Mouse (Mus musculus): ENCODE results near the gene AU022252. TPM values are rescaled to one million over a fixed set of nuclear protein-coding genes. Genes with fewer than 3 reads are reported as not detected.

The AU022252 gene
- polyA plus RNA-seq, 1 experiment from 2014 or later: 40.5 TPM

- no peak overlapping the region for H3K27ac ChIP-seq (ENCODE audit: low read depth, low read length)
- H3K4me2 ChIP-seq (ENCODE audit: low read depth): no peak overlapping the region
- DNase-seq (ENCODE audit: low spot score): no peak
- H3K4me1 ChIP-seq (ENCODE audit: control insufficient read depth, insufficient read depth, low read length): no peaks in the 10 kb centered on the region
- 70% methylated on average over 7 of the region's 7 CpGs for WGBS
- H3K9ac ChIP-seq (ENCODE audit: low read length): no peak overlapping the region
- H3K9me3 ChIP-seq (ENCODE audit: control insufficient read depth, low read length): no peaks in the 10 kb centered on the region
- H3K27me3 ChIP-seq (ENCODE audit: control insufficient read depth, insufficient read depth, low read length): no peaks in the 10 kb centered on the region
- H3K4me3 ChIP-seq (ENCODE audit: low read depth, low read length): no peak overlapping the region
- no peaks in the 10 kb centered on the region for H3K36me3 ChIP-seq (ENCODE audit: control insufficient read depth, insufficient read depth, low read length)
- ATAC-seq (ENCODE audit: insufficient read depth, low FRiP score, low TSS enrichment): no peak
These were observed 28.7 kb upstream of the AU022252 start for GRCm38 (mm10) chr4:119261087-119261713.

DNA sequence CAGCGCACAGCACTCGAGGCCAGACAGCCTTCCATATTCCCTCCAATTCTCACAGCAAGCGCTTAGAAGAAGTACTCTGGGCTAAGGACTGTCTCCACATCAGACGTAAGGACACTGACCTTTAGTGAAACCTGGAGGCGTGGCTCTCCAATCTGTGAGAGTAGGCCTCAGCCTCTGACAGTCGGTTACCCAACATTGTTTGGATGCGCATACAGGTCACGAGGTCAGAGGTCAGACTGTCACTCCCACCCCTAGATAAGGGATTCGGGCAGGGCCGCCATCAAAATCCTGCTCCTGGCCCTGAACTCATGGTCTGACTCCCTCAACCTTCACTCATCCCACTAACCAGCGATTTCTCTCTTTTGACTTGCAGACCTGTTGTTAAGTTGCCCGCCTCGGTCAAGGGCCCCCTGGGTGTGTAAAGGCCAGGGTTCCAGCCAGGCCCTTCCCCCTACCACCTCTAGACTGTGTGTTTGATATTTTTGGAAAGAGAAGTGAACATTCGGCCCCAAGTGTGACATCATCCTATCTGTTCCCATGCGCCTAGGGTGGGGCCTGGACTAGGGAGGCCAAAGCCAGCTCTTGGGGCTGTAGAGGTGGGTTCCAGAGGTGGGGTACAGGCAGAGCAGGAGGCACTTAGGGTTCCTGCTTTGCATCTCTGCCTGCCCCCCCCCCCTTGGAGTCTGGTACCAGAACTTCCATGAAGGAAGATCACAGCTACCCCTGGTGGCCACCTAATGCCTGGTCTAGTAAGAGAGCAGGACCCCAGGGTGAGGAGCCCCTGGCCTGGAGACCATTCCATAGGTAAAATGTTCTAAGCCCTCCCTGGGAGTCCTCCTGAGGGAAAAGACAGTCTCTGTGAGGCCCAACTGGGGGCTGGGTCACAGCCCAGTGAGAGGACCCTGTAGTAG is 27.1 kb upstream of the AU022252 start:
- Histone ChIP-seq H3K4me1 (ENCODE audit: control insufficient read depth, insufficient read depth, low read length) (no peaks in the 10 kb centered on the region), H3K27me3 (ENCODE audit: control insufficient read depth, insufficient read depth, low read length) (no peaks in the 10 kb centered on the region), H3K27ac (ENCODE audit: low read depth, low read length) (no peak overlapping the region), H3K36me3 (ENCODE audit: control insufficient read depth, insufficient read depth, low read length) (no peaks in the 10 kb centered on the region), H3K4me2 (ENCODE audit: low read depth) (no peak overlapping the region), H3K9ac (ENCODE audit: low read length) (no peak overlapping the region), H3K4me3 (ENCODE audit: low read depth, low read length) (no peak overlapping the region), H3K9me3 (ENCODE audit: control insufficient read depth, low read length) (no peaks in the 10 kb centered on the region)
- ATAC-seq (ENCODE audit: insufficient read depth, low FRiP score, low TSS enrichment): no peak
- WGBS: 83% methylated on average over 15 of the region's 15 CpGs
- no peak for DNase-seq (ENCODE audit: low spot score)

DNA sequence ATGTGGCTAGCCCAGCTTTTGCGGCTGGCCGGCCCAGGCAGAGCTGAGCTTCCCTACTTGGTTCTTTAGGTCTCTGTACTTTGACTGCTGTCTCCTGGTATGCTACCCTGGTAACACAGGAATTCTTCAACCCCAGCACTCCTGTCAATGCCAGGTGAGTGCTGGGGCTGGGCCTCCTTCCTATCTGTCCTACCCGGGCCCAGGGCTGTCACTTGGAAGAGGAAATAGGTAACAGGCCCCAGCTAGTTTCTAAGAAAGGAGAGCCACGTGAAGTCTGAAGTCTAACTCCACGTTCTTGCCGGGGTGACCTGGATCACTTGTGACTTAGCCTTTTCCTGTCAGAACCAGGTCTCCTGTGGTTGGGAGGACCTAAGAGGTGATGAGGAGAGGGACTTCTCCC is 24.6 kb upstream of the AU022252 start:
- Histone ChIP-seq H3K27ac (ENCODE audit: low read depth, low read length) (no peak overlapping the region), H3K4me1 (ENCODE audit: control insufficient read depth, insufficient read depth, low read length) (no peaks in the 10 kb centered on the region), H3K9me3 (ENCODE audit: control insufficient read depth, low read length) (no peaks in the 10 kb centered on the region), H3K4me3 (ENCODE audit: low read depth, low read length) (no peak overlapping the region), H3K36me3 (ENCODE audit: control insufficient read depth, insufficient read depth, low read length) (no peaks in the 10 kb centered on the region), H3K9ac (ENCODE audit: low read length) (no peak overlapping the region), H3K4me2 (ENCODE audit: low read depth) (no peak overlapping the region), H3K27me3 (ENCODE audit: control insufficient read depth, insufficient read depth, low read length) (no peaks in the 10 kb centered on the region)
- ATAC-seq (ENCODE audit: insufficient read depth, low FRiP score, low TSS enrichment) (no peak), DNase-seq (ENCODE audit: low spot score) (no peak)
- WGBS: 80% methylated on average over 6 of the region's 6 CpGs

DNA sequence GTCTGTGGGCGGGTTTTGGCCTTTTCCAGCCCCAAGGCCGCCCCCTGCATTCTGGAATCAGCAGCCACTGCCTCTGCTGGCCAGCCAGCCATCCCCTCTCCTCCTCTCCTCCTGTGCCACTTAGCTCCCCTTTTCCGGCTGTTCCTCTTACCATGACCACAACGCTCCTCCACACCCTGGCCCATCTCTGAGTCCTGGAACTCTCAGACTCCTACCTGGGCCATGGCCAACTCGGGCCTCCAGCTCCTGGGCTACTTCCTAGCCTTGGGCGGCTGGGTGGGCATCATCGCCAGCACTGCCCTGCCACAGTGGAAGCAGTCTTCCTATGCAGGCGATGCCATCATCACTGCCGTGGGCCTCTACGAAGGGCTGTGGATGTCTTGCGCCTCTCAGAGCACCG is 22.8 kb upstream of the AU022252 start, which contains the start of gene Cldn19:
Gene Cldn19 (plus strand): TSS at position 64 of the 400 bp plus-strand sequence.
- H3K9me3 ChIP-seq (ENCODE audit: control insufficient read depth, low read length): no peaks in the 10 kb centered on the region
- no peaks in the 10 kb centered on the region for H3K4me1 ChIP-seq (ENCODE audit: control insufficient read depth, insufficient read depth, low read length)
- DNase-seq (ENCODE audit: low spot score) (no peak), ATAC-seq (ENCODE audit: insufficient read depth, low FRiP score, low TSS enrichment) (no peak)
- 79% methylated on average over 12 of the region's 12 CpGs for WGBS
- H3K4me3 ChIP-seq (ENCODE audit: low read depth, low read length): no peak within 1 kb of the TSS
- H3K9ac ChIP-seq (ENCODE audit: low read length): 0 out of 2 replicates have a peak within 1 kb of the TSS, but pooled peaks have one; percentile 3
- no peaks in the 10 kb centered on the region for H3K27me3 ChIP-seq (ENCODE audit: control insufficient read depth, insufficient read depth, low read length)
- no peak within 1 kb of the TSS for H3K4me2 ChIP-seq (ENCODE audit: low read depth)
- no peak within 1 kb of the TSS for H3K27ac ChIP-seq (ENCODE audit: low read depth, low read length)
- no peaks in the 10 kb centered on the region for H3K36me3 ChIP-seq (ENCODE audit: control insufficient read depth, insufficient read depth, low read length)

GRCm38 (mm10) chr4:119254012-119254618 is 21.6 kb upstream of the AU022252 start:
- Histone ChIP-seq H3K4me3 (ENCODE audit: low read depth, low read length) (no peak overlapping the region), H3K27me3 (ENCODE audit: control insufficient read depth, insufficient read depth, low read length) (no peaks in the 10 kb centered on the region), H3K4me2 (ENCODE audit: low read depth) (no peak overlapping the region), H3K9ac (ENCODE audit: low read length) (0 out of 2 replicates have a peak overlapping the region, but pooled peaks have one; percentile 3), H3K9me3 (ENCODE audit: control insufficient read depth, low read length) (no peaks in the 10 kb centered on the region), H3K36me3 (ENCODE audit: control insufficient read depth, insufficient read depth, low read length) (no peaks in the 10 kb centered on the region), H3K4me1 (ENCODE audit: control insufficient read depth, insufficient read depth, low read length) (no peaks in the 10 kb centered on the region), H3K27ac (ENCODE audit: low read depth, low read length) (no peak overlapping the region)
- ATAC-seq (ENCODE audit: insufficient read depth, low FRiP score, low TSS enrichment): peak; percentile 50; the same call in 1 of the 2 replicates
- 44% methylated on average over 9 of the region's 9 CpGs for WGBS
- DNase-seq (ENCODE audit: low spot score): no peak

DNA sequence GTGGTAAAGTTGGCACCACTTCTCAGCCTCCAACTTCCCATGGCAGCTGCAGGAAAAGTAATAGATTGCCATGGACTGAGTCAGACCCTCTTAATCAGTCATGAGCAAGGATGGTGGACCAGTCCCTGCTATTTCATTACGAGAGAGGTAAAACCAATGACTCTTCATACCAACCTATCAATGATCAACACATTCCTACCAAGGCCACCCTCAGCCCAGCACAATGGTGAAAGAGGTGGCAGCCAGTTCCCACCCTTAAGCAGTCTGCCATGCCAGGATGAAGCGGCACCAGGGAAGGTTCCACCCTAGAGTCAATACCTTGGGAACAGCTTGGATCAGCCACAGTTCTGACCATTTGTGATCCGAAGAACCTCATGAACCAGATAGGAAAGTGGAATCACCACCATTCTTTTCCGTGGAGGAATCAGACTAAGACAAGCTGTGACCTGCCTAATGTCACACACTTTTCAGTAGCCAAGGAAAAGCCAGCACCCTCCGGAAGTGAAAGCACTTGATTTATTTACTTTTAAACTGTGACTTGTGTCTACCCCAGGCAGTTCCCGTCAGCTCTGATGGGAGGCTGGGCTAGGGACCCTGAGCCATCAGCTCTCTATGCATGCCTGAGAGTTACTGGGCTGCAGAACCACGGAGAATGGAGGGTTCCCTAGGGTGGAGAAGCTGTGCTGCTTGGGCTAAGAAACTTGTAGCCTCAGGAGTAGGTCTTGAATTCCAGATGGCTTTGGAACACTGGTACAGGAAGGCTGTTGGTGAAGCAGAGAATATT is 19.7 kb upstream of the AU022252 start:
- WGBS: 69% methylated on average over 7 of the region's 7 CpGs
- no peak overlapping the region for H3K4me3 ChIP-seq (ENCODE audit: low read depth, low read length)
- H3K4me1 ChIP-seq (ENCODE audit: control insufficient read depth, insufficient read depth, low read length): peaks cover 4% of the 10 kb centered on the region; the same call in 1 of the 2 replicates
- no peak for DNase-seq (ENCODE audit: low spot score)
- ATAC-seq (ENCODE audit: insufficient read depth, low FRiP score, low TSS enrichment): no peak
- H3K27ac ChIP-seq (ENCODE audit: low read depth, low read length): no peak overlapping the region
- no peaks in the 10 kb centered on the region for H3K9me3 ChIP-seq (ENCODE audit: control insufficient read depth, low read length)
- no peaks in the 10 kb centered on the region for H3K27me3 ChIP-seq (ENCODE audit: control insufficient read depth, insufficient read depth, low read length)
- no peak overlapping the region for H3K9ac ChIP-seq (ENCODE audit: low read length)
- H3K4me2 ChIP-seq (ENCODE audit: low read depth): no peak overlapping the region
- H3K36me3 ChIP-seq (ENCODE audit: control insufficient read depth, insufficient read depth, low read length): peaks cover 2% of the 10 kb centered on the region; the same call in 1 of the 2 replicates

GRCm38 (mm10) chr4:119248407-119248965 is 16.0 kb upstream of the AU022252 start:
- H3K4me3 ChIP-seq (ENCODE audit: low read depth, low read length): no peak overlapping the region
- DNase-seq (ENCODE audit: low spot score): no peak

More at GRCm38 (mm10) chr4:119248407-119248965, 16.0 kb upstream of the AU022252 start:
- no peak overlapping the region for H3K4me2 ChIP-seq (ENCODE audit: low read depth)
- peaks cover 4% of the 10 kb centered on the region; the same call in 1 of the 2 replicates for H3K4me1 ChIP-seq (ENCODE audit: control insufficient read depth, insufficient read depth, low read length)
- no peak for ATAC-seq (ENCODE audit: insufficient read depth, low FRiP score, low TSS enrichment)
- no peak overlapping the region for H3K27ac ChIP-seq (ENCODE audit: low read depth, low read length)
- H3K36me3 ChIP-seq (ENCODE audit: control insufficient read depth, insufficient read depth, low read length): peaks cover 2% of the 10 kb centered on the region; the same call in 1 of the 2 replicates
- no peaks in the 10 kb centered on the region for H3K27me3 ChIP-seq (ENCODE audit: control insufficient read depth, insufficient read depth, low read length)
- no peaks in the 10 kb centered on the region for H3K9me3 ChIP-seq (ENCODE audit: control insufficient read depth, low read length)
- 93% methylated on average over 11 of the region's 11 CpGs for WGBS
- no peak overlapping the region for H3K9ac ChIP-seq (ENCODE audit: low read length)
